Mouse (Mus musculus): ENCODE measurements at regions not wholly inside any gene's neighbourhood (a gene's known extent, or its start where the extent isn't known, plus 50 kb on each side); places are given as distances from the start of the nearest gene placed in this dataset.

- TF ChIP-seq EP300 (IDR thresholded peaks at IDR 0.05; ENCODE audit: insufficient read depth, low read depth, low read length) (no peak), CTCF (IDR thresholded peaks at IDR 0.05) (no peak), POLR2A (IDR thresholded peaks at IDR 0.05; ENCODE audit: insufficient read depth, low read depth, low read length) (no peak)
Observed at GRCm38 (mm10) chr16:86007799-86008198, 106.2 kb upstream of the Adamts5 start.

Measured in heart, adult 2 months (tissue).